Mouse (Mus musculus): ENCODE data around the gene Disp2. TPM values are rescaled to one million over a fixed set of nuclear protein-coding genes. Genes with fewer than 3 reads are reported as not detected.

The Disp2 gene
- total and polyA plus RNA-seq, 3 experiments = 0.15 to 0.43 TPM; not detected in 1

DNA sequence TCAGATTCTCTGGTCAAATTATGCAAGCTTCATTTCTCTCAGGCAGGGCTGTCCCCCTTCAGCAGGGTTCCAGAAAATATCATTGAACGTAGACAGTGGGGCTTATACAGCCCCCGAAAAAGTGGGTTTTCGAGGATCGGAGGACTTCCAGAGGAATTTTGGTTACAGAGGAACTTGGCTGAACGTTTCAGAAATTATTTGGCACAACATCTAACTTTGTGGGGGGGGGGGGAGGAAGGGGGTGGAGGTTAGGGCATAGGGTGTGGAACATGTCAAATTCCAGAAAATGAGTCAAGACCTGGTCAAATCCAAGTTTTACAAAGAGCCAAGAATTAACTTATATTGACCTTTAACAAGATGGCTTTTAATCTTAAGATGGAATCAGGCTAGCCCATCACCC lies 49.6 kb downstream of the Disp2 start:
- Histone ChIP-seq H3K4me3 (ENCODE audit: control insufficient read depth in 1 of 2, insufficient read depth in 1 of 2, low read depth in 2 of 2, low read length in 2 of 2) (no peak overlapping the region), H3K27me3 (ENCODE audit: control insufficient read depth in 1 of 2, insufficient read depth in 2 of 2, low read length in 2 of 2) (no peaks in the 10 kb centered on the region), H3K36me3 (ENCODE audit: control insufficient read depth in 1 of 2, insufficient read depth in 2 of 2, low read length in 2 of 2) (peaks cover 0 to 19% of the 10 kb centered on the region in 2 experiments; a peak in 2 of 4 replicates), H3K27ac (ENCODE audit: control insufficient read depth, low read depth, low read length) (no peak overlapping the region), H3K9ac (ENCODE audit: control insufficient read depth, low read depth, low read length, poor library complexity, severe bottlenecking) (no peak overlapping the region), H3K79me2 (ENCODE audit: control insufficient read depth, insufficient read depth, low read length, poor library complexity) (no peaks in the 10 kb centered on the region), H3K4me1 (ENCODE audit: control insufficient read depth in 1 of 2, insufficient read depth in 2 of 2, low read length in 2 of 2) (no peaks in the 10 kb centered on the region), H3K9me3 (replicated peaks; ENCODE audit: insufficient read depth, low read length) (no peaks in the 10 kb centered on the region)
- no peak for DNase-seq (ENCODE audit: low read depth, low spot score)
- TF ChIP-seq MEF2A (IDR thresholded peaks at IDR 0.05; ENCODE audit: extremely low read depth, insufficient replicate concordance, low read depth, low read length, poor library complexity, severe bottlenecking) = no peak
- no peak for TF ChIP-seq MAFK (IDR thresholded peaks at IDR 0.05; ENCODE audit: borderline replicate concordance, low read depth, low read length)
- TF ChIP-seq TAL1 (IDR thresholded peaks at IDR 0.05; ENCODE audit: low read length) = no peak
- TF ChIP-seq CHD2 (IDR thresholded peaks at IDR 0.05; ENCODE audit: low read length) = no peak

DNA sequence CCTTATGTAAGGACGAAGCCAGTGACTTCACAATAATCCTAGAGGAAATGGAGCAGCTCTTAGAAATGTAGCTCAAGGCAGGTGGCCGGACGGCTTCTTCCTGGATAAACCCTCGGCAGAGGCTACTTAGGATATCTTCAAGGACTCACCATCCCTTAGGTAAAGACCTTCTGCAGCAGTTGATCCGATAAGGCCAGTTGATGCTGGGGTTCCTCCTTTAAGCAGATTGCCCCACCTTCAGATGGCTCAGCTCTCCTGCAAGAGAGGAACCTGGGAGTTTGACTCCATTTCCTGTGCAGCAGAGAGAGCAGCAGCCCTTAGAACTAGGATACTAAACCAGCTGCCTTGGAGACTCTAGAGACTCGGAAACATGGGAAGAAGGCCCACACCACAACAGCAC lies 54.5 kb downstream of the Disp2 start:
- no peak overlapping the region for H3K9ac ChIP-seq (ENCODE audit: control insufficient read depth, low read depth, low read length, poor library complexity, severe bottlenecking)

DNA sequence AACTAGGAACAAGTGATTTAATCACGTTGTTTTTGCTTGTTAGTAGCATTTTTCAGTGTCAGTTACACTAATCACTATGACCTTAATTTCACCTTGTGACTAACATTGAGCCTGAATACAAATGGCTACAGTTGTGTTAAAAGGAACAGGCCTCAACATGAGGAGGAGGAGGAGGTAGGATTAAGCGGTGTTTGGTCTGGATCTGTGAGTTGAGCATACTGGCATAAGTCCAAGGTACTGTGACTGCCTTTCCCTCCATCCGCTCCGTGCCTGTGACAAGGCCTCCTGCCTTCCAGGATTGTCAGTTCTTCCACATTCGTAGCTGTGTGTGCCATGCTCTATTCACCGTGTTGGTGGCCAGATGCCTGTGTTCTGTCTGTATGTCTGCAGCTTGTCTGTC lies 55.6 kb downstream of the Disp2 start:
- H3K4me3 ChIP-seq (ENCODE audit: control insufficient read depth in 1 of 2, insufficient read depth in 1 of 2, low read depth in 2 of 2, low read length in 2 of 2) = no peak overlapping the region

More for the DNA sequence above, 54.5 kb downstream of the Disp2 start:
- DNase-seq (ENCODE audit: low read depth, low spot score) = peak; percentile 41
- H3K36me3 ChIP-seq (ENCODE audit: control insufficient read depth in 1 of 2, insufficient read depth in 2 of 2, low read length in 2 of 2) = peaks cover 3 to 9% of the 10 kb centered on the region in 2 experiments
- H3K79me2 ChIP-seq (ENCODE audit: control insufficient read depth, insufficient read depth, low read length, poor library complexity) = no peaks in the 10 kb centered on the region
- TF ChIP-seq POLR2AphosphoS5 (IDR thresholded peaks at IDR 0.05; ENCODE audit: borderline replicate concordance, low read depth, low read length) (no peak), USF1 (IDR thresholded peaks at IDR 0.05; ENCODE audit: low read depth, low read length) (no peak)
- no peak overlapping the region for H3K27ac ChIP-seq (ENCODE audit: control insufficient read depth, low read depth, low read length)
- H3K9me3 ChIP-seq (replicated peaks; ENCODE audit: insufficient read depth, low read length) = no peaks in the 10 kb centered on the region
- H3K27me3 ChIP-seq (ENCODE audit: control insufficient read depth in 1 of 2, insufficient read depth in 2 of 2, low read length in 2 of 2) = no peaks in the 10 kb centered on the region
- H3K4me1 ChIP-seq (ENCODE audit: control insufficient read depth in 1 of 2, insufficient read depth in 2 of 2, low read length in 2 of 2) = peaks cover 0 to 3% of the 10 kb centered on the region in 2 experiments; a peak in 2 of 4 replicates
- H3K4me3 ChIP-seq (ENCODE audit: control insufficient read depth in 1 of 2, insufficient read depth in 1 of 2, low read depth in 2 of 2, low read length in 2 of 2) = no peak overlapping the region

More for the DNA sequence above, 55.6 kb downstream of the Disp2 start:
- TF ChIP-seq CHD1 (IDR thresholded peaks at IDR 0.05; ENCODE audit: low read depth, low read length) (no peak), MYB (IDR thresholded peaks at IDR 0.05; ENCODE audit: low read depth, low read length) (no peak), POLR2AphosphoS2 (IDR thresholded peaks at IDR 0.05; ENCODE audit: low read length) (no peak), SIN3A (IDR thresholded peaks at IDR 0.05; ENCODE audit: low read length) (no peak), HCFC1 (IDR thresholded peaks at IDR 0.05; ENCODE audit: low read depth, low read length) (no peak), USF1 (IDR thresholded peaks at IDR 0.05; ENCODE audit: low read depth, low read length) (no peak), SMC3 (IDR thresholded peaks at IDR 0.05; ENCODE audit: low read depth, low read length) (no peak), TBP (IDR thresholded peaks at IDR 0.05; ENCODE audit: low read depth, low read length) (no peak)
- no peak overlapping the region for H3K9ac ChIP-seq (ENCODE audit: control insufficient read depth, low read depth, low read length, poor library complexity, severe bottlenecking)
- no peaks in the 10 kb centered on the region for H3K79me2 ChIP-seq (ENCODE audit: control insufficient read depth, insufficient read depth, low read length, poor library complexity)
- peaks cover 0 to 3% of the 10 kb centered on the region in 2 experiments; a peak in 2 of 4 replicates for H3K4me1 ChIP-seq (ENCODE audit: control insufficient read depth in 1 of 2, insufficient read depth in 2 of 2, low read length in 2 of 2)
- peaks cover 3 to 6% of the 10 kb centered on the region in 2 experiments for H3K36me3 ChIP-seq (ENCODE audit: control insufficient read depth in 1 of 2, insufficient read depth in 2 of 2, low read length in 2 of 2)
- H3K27me3 ChIP-seq (ENCODE audit: control insufficient read depth in 1 of 2, insufficient read depth in 2 of 2, low read length in 2 of 2) = no peaks in the 10 kb centered on the region
- H3K27ac ChIP-seq (ENCODE audit: control insufficient read depth, low read depth, low read length) = no peak overlapping the region
- no peak for DNase-seq (ENCODE audit: low read depth, low spot score)
- H3K9me3 ChIP-seq (replicated peaks; ENCODE audit: insufficient read depth, low read length) = no peaks in the 10 kb centered on the region

Data from MEL (cell line).